Mouse (Mus musculus): Measurements from ENCODE around the gene Klhl5. TPM values are rescaled to one million over a fixed set of nuclear protein-coding genes. Genes with fewer than 3 reads are reported as not detected.

The Klhl5 gene
- polyA plus RNA-seq (2015; fragmentation: Nextera tagmentation; extraction: Ambion mirVana): 11.1 and 13.2 TPM in 2 replicates

DNA sequence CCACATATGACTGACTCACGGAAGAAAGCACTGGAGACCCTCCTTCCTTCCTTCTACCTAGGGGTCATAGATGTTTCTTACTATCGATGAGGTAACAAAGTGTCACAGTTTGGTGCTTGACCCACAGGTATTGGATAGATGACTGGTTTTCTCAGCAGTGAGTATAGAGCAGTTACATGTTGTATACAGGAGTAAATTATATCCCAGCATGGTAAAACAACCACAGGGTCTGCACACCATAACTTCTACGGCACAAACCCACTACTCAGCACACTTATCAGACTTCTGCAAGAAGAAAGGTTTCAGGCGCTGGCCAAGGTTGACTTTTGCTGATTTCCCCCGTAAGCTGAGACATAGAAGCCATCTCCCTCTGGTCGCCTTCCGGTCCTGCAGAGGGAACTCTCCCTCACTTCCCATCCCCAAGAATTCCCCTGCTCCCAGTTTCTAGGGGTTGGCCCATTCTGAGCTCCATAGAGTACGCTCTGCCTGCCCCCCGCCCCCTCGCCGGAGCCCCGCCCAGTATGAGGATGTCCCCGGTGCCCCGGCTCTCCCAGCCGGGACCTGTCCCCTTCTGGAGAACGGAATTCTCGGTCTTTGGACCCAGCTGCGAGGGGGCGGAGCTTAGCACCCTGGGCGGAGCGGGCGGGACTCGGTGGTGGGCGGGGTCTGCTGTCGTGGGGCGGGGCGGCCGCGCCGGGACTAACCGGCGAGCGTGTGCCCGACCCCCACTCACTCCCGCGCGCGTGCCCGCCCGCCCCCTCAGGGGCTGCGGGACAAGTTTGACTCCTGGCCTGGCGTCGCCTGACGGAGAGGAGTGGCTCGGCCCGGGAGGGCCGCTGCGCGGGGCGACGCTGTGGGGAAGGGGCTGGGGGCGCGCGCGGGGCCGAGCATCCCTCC lies at the start of gene Klhl5:
Klhl5 (plus strand) TSS at position 664 of the 897 bp plus-strand sequence.
- Histone ChIP-seq H3K27me3 (replicated peaks) (no peaks in the 10 kb centered on the region), H3K4me2 (replicated peaks) (peak within 1 kb of the TSS; percentile 75), H3K9me3 (no peaks in the 10 kb centered on the region), H3K9ac (peak within 1 kb of the TSS; percentile 79), H3K4me1 (replicated peaks) (no peaks in the 10 kb centered on the region), H3K4me3 (replicated peaks) (peak within 1 kb of the TSS; percentile 87), H3K36me3 (no peaks in the 10 kb centered on the region), H3K27ac (peak within 1 kb of the TSS; percentile 71)
- WGBS: 3% methylated on average over 55 of the region's 56 CpGs
- peak; percentile 98 for ATAC-seq

DNA sequence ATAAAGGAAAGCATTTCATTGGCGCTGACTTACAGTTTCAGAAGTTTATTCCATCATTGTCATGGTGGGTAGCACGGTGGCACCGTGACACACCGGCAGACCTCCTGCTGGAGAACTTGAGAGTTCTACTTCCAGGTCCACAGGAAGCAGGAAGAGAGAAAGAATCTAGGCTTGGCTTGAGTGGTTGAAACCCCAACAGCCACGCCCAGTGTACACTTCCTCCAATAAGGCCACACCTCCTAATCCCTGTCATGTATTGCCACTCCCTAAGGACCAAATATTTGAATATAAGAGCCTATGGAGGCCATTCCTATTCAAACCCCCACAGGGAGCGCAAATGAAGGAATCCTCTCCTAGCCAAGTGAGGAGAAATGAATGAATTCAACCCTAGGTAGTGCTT lies 49.7 kb upstream of the Klhl5 start:
- H3K4me2 ChIP-seq (replicated peaks): no peak overlapping the region

DNA sequence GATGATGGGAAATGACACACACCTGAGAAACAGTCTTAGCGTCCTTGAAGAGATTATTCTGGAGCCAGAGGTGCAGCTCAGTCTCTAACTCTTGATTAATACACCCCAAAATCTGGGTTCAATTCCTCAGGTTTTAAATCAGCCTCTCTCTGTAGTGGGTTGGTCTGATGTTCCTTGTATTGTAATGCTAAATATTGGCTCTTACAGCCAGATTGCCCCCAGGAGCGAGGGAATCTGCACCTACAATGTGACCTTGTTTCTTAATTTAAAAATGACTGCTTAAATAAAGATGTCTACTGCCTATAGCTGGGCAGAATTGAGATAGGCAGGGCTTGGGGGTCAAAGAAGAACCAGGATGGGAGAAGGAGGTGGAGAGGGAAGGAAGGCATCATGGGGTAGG lies 47.5 kb upstream of the Klhl5 start:
- no peaks in the 10 kb centered on the region for H3K36me3 ChIP-seq
- H3K9me3 ChIP-seq: no peaks in the 10 kb centered on the region
- no peaks in the 10 kb centered on the region for H3K4me1 ChIP-seq (replicated peaks)
- no peak overlapping the region for H3K4me3 ChIP-seq (replicated peaks)
- WGBS: 81% methylated on average over 2 of the region's 2 CpGs
- no peak overlapping the region for H3K27ac ChIP-seq
- no peak overlapping the region for H3K4me2 ChIP-seq (replicated peaks)
- H3K9ac ChIP-seq: no peak overlapping the region
- no peaks in the 10 kb centered on the region for H3K27me3 ChIP-seq (replicated peaks)
- no peak for ATAC-seq

More for the DNA sequence above, 49.7 kb upstream of the Klhl5 start:
- Histone ChIP-seq H3K27ac (no peak overlapping the region), H3K4me1 (replicated peaks) (no peaks in the 10 kb centered on the region), H3K9me3 (no peaks in the 10 kb centered on the region), H3K9ac (no peak overlapping the region), H3K27me3 (replicated peaks) (no peaks in the 10 kb centered on the region), H3K4me3 (replicated peaks) (no peak overlapping the region), H3K36me3 (no peaks in the 10 kb centered on the region)
- 95% methylated on average over 6 of the region's 6 CpGs for WGBS
- no peak for ATAC-seq

DNA sequence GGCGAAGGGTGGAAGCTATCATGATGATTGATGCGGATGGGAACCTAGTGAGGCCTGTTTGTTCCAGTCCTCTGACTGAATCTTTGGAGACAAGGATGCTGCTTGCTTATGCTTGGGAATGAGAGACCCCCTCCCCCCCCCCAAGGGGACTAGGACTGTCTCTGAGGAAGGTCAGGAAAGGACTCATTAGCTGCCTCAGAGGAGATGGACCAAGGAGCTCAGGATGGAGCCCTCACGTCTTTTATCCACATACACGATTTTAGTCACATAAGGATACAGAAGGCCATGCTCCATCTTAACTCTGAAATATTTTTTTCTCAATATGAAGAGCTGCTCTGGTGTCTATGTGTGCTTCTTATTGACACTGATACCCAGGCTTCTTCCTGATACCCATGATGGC lies 45.1 kb upstream of the Klhl5 start:
- no peak overlapping the region for H3K4me2 ChIP-seq (replicated peaks)
- H3K4me3 ChIP-seq (replicated peaks): no peak overlapping the region
- H3K9ac ChIP-seq: no peak overlapping the region
- H3K27me3 ChIP-seq (replicated peaks): no peaks in the 10 kb centered on the region
- no peaks in the 10 kb centered on the region for H3K9me3 ChIP-seq
- H3K36me3 ChIP-seq: no peaks in the 10 kb centered on the region
- 91% methylated on average over 4 of the region's 4 CpGs for WGBS
- no peak for ATAC-seq
- H3K4me1 ChIP-seq (replicated peaks): no peaks in the 10 kb centered on the region
- no peak overlapping the region for H3K27ac ChIP-seq

DNA sequence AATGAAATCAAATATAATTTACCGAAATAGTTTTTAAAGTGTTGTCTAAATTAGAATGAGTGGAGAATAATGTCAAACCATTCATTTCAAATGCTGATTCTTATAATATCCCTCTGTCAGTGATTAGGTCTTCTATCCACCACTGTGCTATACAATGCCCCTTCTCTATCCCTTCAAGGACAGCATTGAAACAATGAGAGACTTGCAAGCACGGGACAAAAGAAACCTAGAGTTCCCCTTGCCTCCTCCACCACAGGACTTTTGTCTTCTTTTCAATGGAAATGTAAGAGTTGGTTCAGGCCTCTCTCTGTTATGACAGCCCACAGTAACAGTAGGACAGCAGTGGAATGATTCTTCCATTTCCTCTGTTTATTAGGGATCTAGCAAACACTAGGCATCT lies 44.1 kb upstream of the Klhl5 start:
- H3K27ac ChIP-seq: no peak overlapping the region
- ATAC-seq: no peak
- no peak overlapping the region for H3K4me3 ChIP-seq (replicated peaks)
- H3K4me1 ChIP-seq (replicated peaks): no peaks in the 10 kb centered on the region
- 87% methylated on average over 2 of the region's 2 CpGs for WGBS
- no peaks in the 10 kb centered on the region for H3K9me3 ChIP-seq
- H3K9ac ChIP-seq: no peak overlapping the region
- no peaks in the 10 kb centered on the region for H3K27me3 ChIP-seq (replicated peaks)
- H3K36me3 ChIP-seq: no peaks in the 10 kb centered on the region
- H3K4me2 ChIP-seq (replicated peaks): no peak overlapping the region

DNA sequence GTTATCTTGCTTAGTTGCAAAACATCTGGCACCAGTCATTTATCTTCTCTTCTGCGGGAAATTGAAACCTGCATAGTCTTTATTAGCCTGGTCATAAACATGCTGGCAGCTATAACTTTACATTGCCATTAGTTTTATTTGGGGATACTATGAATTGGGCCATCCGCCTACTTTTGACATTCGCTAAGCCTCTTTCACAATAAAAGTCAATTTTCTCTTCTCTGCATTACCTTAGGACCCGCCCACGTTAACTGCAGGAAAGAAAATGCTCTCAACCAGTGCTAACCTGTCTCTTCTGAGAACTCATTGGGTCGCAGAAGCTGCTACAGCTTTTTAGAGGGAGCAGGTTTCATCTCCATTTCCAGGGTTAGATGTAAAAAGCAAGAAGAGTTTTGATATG lies 39.2 kb upstream of the Klhl5 start:
- Histone ChIP-seq H3K4me3 (replicated peaks) (no peak overlapping the region), H3K9me3 (no peaks in the 10 kb centered on the region), H3K36me3 (no peaks in the 10 kb centered on the region), H3K27me3 (replicated peaks) (no peaks in the 10 kb centered on the region), H3K9ac (no peak overlapping the region), H3K4me1 (replicated peaks) (no peaks in the 10 kb centered on the region), H3K27ac (no peak overlapping the region), H3K4me2 (replicated peaks) (no peak overlapping the region)
- WGBS: 69% methylated on average over 6 of the region's 6 CpGs
- ATAC-seq: no peak

DNA sequence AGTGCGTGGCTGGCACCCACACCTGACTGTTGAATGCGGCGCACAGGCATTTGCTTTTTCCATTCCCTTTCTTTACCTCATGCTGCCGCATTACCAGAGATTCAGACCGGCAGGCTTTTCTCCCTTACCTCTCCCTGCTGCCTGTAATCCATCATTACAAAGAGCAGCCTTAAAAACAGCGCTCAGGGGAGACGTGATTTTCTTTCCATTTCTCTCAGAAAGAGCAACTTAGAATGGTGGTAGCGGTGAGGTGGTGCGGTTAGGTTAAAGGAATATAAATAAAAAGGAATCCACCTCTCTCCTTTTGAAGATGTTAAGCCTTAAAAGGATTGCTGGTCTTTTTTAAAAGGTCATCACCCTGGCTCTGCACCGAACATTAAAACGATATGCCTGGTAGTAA lies 37.5 kb upstream of the Klhl5 start:
- WGBS: 55% methylated on average over 11 of the region's 11 CpGs
- ATAC-seq: no peak
- no peak overlapping the region for H3K4me3 ChIP-seq (replicated peaks)

DNA sequence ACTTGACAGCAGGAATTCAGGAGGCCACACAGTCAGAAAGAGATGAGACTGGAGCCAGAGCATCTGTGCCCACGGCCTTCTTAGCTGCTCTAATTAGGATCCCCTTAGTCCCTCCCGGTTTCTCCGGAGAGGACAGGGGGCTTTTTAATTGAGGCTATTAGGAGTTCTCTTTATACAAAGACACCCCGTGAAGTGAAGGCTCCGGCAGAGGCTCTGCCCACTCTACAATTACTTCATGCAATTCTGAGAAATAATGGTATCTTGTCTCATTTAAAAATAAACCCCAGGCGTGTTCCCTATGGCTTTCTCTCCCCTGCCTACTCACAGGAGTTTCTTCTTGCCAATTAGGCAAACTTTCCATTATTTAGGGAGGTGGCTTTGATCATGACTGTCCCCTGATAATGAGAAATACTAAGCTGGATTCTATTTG lies 35.6 kb upstream of the Klhl5 start:
- Histone ChIP-seq H3K4me1 (replicated peaks) (no peaks in the 10 kb centered on the region), H3K4me3 (replicated peaks) (no peak overlapping the region), H3K27me3 (replicated peaks) (no peaks in the 10 kb centered on the region), H3K9me3 (no peaks in the 10 kb centered on the region), H3K36me3 (no peaks in the 10 kb centered on the region), H3K27ac (no peak overlapping the region), H3K4me2 (replicated peaks) (no peak overlapping the region), H3K9ac (no peak overlapping the region)
- 64% methylated on average over 6 of the region's 6 CpGs for WGBS
- no peak for ATAC-seq

More for the DNA sequence above, 37.5 kb upstream of the Klhl5 start:
- Histone ChIP-seq H3K4me1 (replicated peaks) (no peaks in the 10 kb centered on the region), H3K9ac (no peak overlapping the region), H3K27me3 (replicated peaks) (no peaks in the 10 kb centered on the region), H3K36me3 (no peaks in the 10 kb centered on the region), H3K4me2 (replicated peaks) (no peak overlapping the region), H3K9me3 (no peaks in the 10 kb centered on the region), H3K27ac (no peak overlapping the region)

DNA sequence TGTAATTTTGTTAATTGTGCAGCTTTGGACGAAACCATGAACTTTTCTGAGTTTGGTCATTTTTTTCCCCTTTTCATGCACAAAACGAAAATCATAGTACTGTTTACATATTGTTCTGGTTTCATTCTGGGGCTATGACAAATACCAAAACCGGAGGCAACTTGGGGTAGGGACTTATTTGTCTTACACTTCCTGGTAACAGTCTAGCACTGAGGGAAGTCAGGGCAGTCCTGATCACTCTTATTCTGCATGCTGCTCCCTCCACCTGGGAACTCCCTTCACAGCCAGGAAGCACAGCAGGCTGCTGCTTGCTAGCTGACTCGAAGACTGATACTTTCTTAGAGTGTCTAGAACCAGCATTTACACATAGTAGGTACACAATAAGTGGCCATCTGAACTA lies 34.1 kb upstream of the Klhl5 start:
- Histone ChIP-seq H3K4me3 (replicated peaks) (no peak overlapping the region), H3K27ac (no peak overlapping the region), H3K9ac (no peak overlapping the region), H3K27me3 (replicated peaks) (no peaks in the 10 kb centered on the region), H3K4me2 (replicated peaks) (no peak overlapping the region), H3K36me3 (no peaks in the 10 kb centered on the region), H3K4me1 (replicated peaks) (no peaks in the 10 kb centered on the region), H3K9me3 (no peaks in the 10 kb centered on the region)
- no peak for ATAC-seq
- WGBS: 66% methylated on average over 4 of the region's 4 CpGs

DNA sequence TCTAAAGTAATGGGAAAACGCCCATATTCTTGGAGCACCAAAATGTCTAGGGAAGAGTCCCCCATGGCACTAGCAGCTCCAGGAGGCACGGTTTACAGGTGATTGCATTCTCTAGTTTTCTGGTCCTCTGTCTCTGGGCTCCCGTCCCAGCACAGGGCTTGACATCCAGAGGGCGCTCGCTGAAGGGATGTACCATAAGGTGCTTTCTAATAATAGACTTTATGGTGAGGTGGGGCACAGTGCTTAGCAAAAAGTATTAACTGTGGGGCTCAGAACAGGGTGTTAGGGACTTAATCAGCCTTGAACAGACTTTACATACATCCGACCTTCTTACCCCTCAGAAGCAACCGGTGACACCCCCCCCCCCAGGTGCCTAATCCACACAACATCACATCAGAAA lies 32.6 kb upstream of the Klhl5 start:
- H3K4me1 ChIP-seq (replicated peaks): no peaks in the 10 kb centered on the region
- 52% methylated on average over 7 of the region's 7 CpGs for WGBS
- no peak overlapping the region for H3K4me3 ChIP-seq (replicated peaks)
- no peaks in the 10 kb centered on the region for H3K36me3 ChIP-seq
- no peak overlapping the region for H3K4me2 ChIP-seq (replicated peaks)
- no peaks in the 10 kb centered on the region for H3K9me3 ChIP-seq
- H3K27ac ChIP-seq: no peak overlapping the region
- ATAC-seq: 0 out of 2 replicates have a peak, but pooled peaks have one; percentile 31
- no peaks in the 10 kb centered on the region for H3K27me3 ChIP-seq (replicated peaks)
- H3K9ac ChIP-seq: no peak overlapping the region

DNA sequence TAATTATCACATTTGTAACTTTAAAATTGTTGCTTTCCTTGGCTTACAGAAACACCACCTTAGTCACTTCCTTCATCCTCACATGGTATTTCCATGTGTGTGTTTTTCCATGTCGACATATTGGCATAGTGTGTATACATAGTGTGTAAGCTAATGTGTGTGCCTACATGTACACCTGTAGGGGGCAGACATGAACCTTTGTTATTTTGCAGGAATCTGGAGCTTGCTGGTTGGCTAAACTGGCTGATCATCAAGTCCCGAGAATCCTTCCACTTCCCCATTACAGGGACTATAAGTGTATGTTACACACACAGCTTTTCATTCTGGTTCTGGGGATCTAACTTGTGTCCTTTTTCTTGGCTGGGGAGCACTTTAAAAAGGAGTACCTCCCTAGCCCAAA lies 31.3 kb upstream of the Klhl5 start:
- Histone ChIP-seq H3K27ac (no peak overlapping the region), H3K9me3 (no peaks in the 10 kb centered on the region), H3K4me1 (replicated peaks) (no peaks in the 10 kb centered on the region), H3K36me3 (no peaks in the 10 kb centered on the region), H3K4me3 (replicated peaks) (no peak overlapping the region), H3K9ac (no peak overlapping the region), H3K27me3 (replicated peaks) (no peaks in the 10 kb centered on the region), H3K4me2 (replicated peaks) (no peak overlapping the region)
- ATAC-seq: no peak
- 77% methylated on average over 2 of the region's 2 CpGs for WGBS

DNA sequence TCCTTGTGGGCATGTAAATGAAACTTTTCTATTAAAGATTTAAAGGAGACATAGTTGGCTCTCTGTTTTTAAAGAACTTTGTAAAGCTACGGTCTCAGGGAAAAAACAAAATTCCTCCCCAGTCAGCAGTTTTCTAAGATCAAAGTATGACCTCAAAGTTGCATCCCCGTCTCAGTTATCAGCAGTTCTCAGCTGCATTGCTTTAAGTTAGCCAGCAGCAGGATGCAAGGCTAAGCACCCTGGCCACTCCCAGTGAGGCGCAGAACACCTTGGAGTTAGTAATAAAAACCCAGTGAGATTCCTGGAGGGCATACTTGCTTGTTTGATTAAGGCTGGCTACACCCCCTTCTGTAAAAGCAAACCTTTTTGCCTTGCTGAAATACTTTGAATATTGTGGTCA lies 30.6 kb upstream of the Klhl5 start:
- Histone ChIP-seq H3K4me2 (replicated peaks) (no peak overlapping the region), H3K9me3 (no peaks in the 10 kb centered on the region), H3K4me3 (replicated peaks) (no peak overlapping the region), H3K27ac (no peak overlapping the region), H3K36me3 (no peaks in the 10 kb centered on the region), H3K9ac (no peak overlapping the region), H3K4me1 (replicated peaks) (no peaks in the 10 kb centered on the region), H3K27me3 (replicated peaks) (no peaks in the 10 kb centered on the region)
- ATAC-seq: 0 out of 2 replicates have a peak, but pooled peaks have one; percentile 55
- WGBS: 34% methylated on average over 3 of the region's 3 CpGs

DNA sequence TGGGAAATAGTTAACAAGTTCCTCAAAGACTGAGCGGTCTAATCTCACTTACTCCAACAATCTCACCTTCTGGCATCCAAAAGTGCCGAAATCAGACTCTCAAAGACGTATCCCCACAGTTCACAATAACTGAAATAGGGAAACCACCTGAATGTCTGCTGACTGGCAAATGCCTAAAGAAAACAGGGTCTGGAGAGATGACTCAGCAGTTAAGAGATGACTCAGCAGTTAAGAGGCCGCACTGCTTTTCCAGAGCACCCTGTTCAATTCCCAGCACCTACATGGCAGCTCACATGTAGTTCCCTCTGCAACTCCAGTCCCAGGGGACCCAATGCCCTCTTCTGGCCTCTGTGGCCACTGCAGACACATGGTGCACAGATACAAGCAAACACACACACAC lies 29.3 kb upstream of the Klhl5 start:
- 96% methylated on average over 4 of the region's 4 CpGs for WGBS
- H3K9ac ChIP-seq: no peak overlapping the region
- no peaks in the 10 kb centered on the region for H3K4me1 ChIP-seq (replicated peaks)
- no peaks in the 10 kb centered on the region for H3K27me3 ChIP-seq (replicated peaks)
- H3K4me2 ChIP-seq (replicated peaks): no peak overlapping the region
- H3K9me3 ChIP-seq: no peaks in the 10 kb centered on the region
- H3K36me3 ChIP-seq: no peaks in the 10 kb centered on the region
- no peak overlapping the region for H3K4me3 ChIP-seq (replicated peaks)
- H3K27ac ChIP-seq: no peak overlapping the region
- no peak for ATAC-seq
